Mouse (Mus musculus) neural tube, embryonic 14.5 days (tissue): ENCODE results near the gene Colq. TPM values are rescaled to one million over a fixed set of nuclear protein-coding genes. Genes with fewer than 3 reads are reported as not detected.
"Not testable (repeated sequence)": the region's sequence is repeated elsewhere in the genome, so short reads cannot be mapped to it uniquely, and the experiment has no call there.

ENCODE experiments used
- ATAC-seq: fragments of 200-750 bp; cut with Nextera tagmentation; 2 replicates; pipeline ENCODE4 v1.8.0; 2017; ENCODE audit warnings: low read depth, mild to moderate bottlenecking, moderate TSS enrichment, moderate library complexity
- H3K27ac ChIP-seq: fragments of 300-500 bp; sonication (generic); 2 replicates; pipeline ENCODE4 v1.5.1; 2014; ENCODE audit warnings: low read depth, mild to moderate bottlenecking, control low read depth, low read length, moderate library complexity, mixed read lengths
- H3K27me3 ChIP-seq: fragments of 300-500 bp; sonication (generic); 2 replicates; pipeline ENCODE4 v1.6.1; 2014; ENCODE audit warnings: low read length; ENCODE audit not compliant: control insufficient read depth, insufficient read depth
- H3K36me3 ChIP-seq: fragments of 300-500 bp; sonication (generic); 2 replicates; pipeline ENCODE4 v1.6.1; 2014; ENCODE audit warnings: low read length, mixed read lengths; ENCODE audit not compliant: control insufficient read depth, insufficient read depth
- H3K4me1 ChIP-seq: fragments of 300-500 bp; sonication (generic); 2 replicates; pipeline ENCODE4 v1.6.1; 2014; ENCODE audit warnings: low read length; ENCODE audit not compliant: control insufficient read depth, insufficient read depth
- H3K4me2 ChIP-seq: fragments of 300-500 bp; sonication (generic); 2 replicates; pipeline ENCODE4 v1.6.1; 2014; ENCODE audit warnings: mild to moderate bottlenecking, low read depth, low read length, control low read depth
- H3K4me3 ChIP-seq: fragments of 300-500 bp; sonication (generic); 2 replicates; pipeline ENCODE4 v1.5.1; 2014; ENCODE audit warnings: low read depth, low read length, control low read depth, mixed read lengths
- H3K9ac ChIP-seq: fragments of 300-500 bp; sonication (generic); replicated peaks from 2 replicates; pipeline ENCODE4 v1.6.1; 2014; ENCODE audit warnings: low read depth, mild to moderate bottlenecking, control low read depth, low read length, mixed read lengths
- H3K9me3 ChIP-seq: fragments of 300-500 bp; sonication (generic); 2 replicates; pipeline ENCODE4 v1.6.1; 2016; ENCODE audit warnings: low read length; ENCODE audit not compliant: control insufficient read depth
- WGBS: fragments of 180-500 bp; shearing (Covaris S2); extraction: QIAGEN DNeasy Blood & Tissue Kit; methylation state at CpG from one replicate; pipeline ENCODE4 v1.1.7; 2014; 5-methylcytosine and 5-hydroxymethylcytosine counted together
- polyA plus RNA-seq: library from polyadenylated mRNA; unstranded; fragments of >200 nt; fragmentation: Nextera tagmentation; extraction: Ambion mirVana; gene quantifications from 2 replicates; pipeline ENCODE4 v1.2.1, GENCODE M21; 2014

Colq gene
- polyA plus RNA-seq, 1 experiment from 2014 or later = 0.23 TPM

DNA sequence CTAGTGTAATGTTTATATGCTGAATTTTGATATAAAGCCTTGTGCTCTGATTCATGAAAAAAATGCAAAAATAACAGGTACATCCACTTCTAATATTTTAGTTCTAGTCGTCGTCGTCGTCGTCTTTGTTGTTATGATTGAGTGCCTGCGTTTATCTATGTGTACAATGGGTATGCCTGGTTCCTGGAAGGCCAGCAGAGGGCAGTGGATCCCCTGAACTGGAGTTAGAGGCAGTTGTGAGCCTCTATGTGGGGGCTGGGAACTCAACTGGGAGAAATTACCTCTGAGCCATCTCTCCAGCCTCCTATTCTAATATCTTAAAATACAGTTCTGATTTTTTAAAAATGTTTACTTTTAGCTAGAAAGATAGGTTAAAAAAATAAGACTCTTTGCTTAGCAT is 14.4 kb upstream of the Colq start:
- Histone ChIP-seq H3K27ac (no peak overlapping the region), H3K9me3 (no peaks in the 10 kb centered on the region), H3K9ac (no peak overlapping the region), H3K4me3 (no peak overlapping the region), H3K36me3 (no peaks in the 10 kb centered on the region), H3K27me3 (no peaks in the 10 kb centered on the region), H3K4me2 (no peak overlapping the region), H3K4me1 (no peaks in the 10 kb centered on the region)
- no peak for ATAC-seq
- 63% methylated on average over 6 of the region's 6 CpGs for WGBS

DNA sequence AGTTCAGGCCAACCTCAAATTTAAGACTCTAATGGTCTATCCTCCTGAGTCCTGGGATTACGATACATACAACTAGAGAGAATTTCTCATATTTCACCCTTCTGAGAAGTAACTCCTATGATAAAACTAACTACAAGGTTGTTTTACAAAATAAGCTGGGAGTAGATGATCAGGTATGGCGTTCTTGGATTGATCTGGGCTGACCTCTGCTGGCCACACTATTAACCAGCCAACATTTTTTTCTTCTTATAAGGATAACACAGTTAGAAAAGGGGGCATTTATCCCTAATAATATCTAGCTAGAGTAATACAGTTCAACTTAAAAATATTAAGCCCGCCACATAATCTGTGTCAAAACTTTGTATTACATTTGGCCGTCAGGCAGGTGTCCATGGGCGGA is 13.8 kb upstream of the Colq start:
- Histone ChIP-seq H3K4me2 (no peak overlapping the region), H3K9ac (no peak overlapping the region), H3K9me3 (no peaks in the 10 kb centered on the region), H3K4me1 (no peaks in the 10 kb centered on the region), H3K27ac (no peak overlapping the region), H3K36me3 (no peaks in the 10 kb centered on the region), H3K27me3 (no peaks in the 10 kb centered on the region), H3K4me3 (no peak overlapping the region)
- WGBS = 83% methylated on average over 5 of the region's 5 CpGs
- ATAC-seq = no peak

DNA sequence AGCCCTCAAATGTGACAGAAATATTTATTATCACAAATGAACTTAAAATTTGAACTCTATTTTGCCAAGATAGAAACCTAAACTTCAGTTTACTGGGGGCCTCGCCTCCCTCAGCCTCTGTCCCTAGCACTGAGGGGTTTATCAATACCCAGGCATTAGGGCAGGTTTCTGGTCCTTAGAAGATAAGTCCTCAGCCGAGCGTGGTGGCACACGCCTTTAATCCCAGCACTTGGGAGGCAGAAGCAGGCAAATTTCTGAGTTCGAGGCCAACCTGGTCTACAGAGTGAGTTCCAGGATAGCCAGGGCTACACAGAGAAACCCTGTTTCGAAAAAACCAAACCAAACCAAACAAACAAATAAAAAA is 11.5 kb upstream of the Colq start:
- H3K4me2 ChIP-seq, H3K4me3 ChIP-seq, H3K27ac ChIP-seq, H3K27me3 ChIP-seq, H3K9me3 ChIP-seq, H3K36me3 ChIP-seq, ATAC-seq, H3K9ac ChIP-seq, H3K4me1 ChIP-seq: not testable (repeated sequence)
- WGBS = 91% methylated on average over 6 of the region's 6 CpGs

DNA sequence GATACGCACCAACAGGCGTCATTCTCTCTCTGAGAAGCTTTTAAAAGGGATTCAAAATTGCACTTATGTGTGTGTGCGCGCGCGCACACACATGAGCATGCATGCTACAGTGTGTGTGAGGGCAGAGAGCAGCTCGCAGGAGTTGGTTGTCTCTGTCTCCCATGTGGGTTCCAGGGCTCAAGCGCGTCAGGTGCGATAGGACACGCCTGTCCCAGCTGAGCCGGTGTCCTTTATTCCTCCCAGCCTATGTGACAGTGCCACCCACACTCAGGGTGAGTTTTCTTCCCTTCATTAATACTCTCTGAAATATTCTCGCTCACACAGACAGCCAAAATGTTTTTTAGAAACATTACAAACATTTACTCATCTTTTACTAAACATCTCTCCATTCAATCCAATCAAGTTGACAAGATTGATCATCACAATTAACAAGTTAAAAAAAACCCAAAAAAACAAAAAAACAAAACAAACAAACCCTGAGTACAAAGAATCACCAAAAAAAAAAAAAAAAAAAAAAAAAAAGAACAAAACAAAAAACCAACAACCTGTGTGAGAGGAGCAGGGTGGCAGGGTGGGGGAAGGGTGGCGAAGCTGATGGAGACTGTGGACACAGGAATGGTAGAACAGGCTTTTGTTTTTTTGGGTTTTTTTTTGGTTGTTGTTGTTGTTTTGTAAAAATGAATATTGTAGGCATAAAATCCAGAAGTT is 10.9 kb upstream of the Colq start:
- Histone ChIP-seq H3K27me3 (no peaks in the 10 kb centered on the region), H3K27ac (no peak overlapping the region), H3K4me3 (no peak overlapping the region), H3K36me3 (no peaks in the 10 kb centered on the region), H3K4me1 (no peaks in the 10 kb centered on the region), H3K9ac (no peak overlapping the region), H3K4me2 (no peak overlapping the region), H3K9me3 (no peaks in the 10 kb centered on the region)
- 92% methylated on average over 14 of the region's 14 CpGs for WGBS
- no peak for ATAC-seq

DNA sequence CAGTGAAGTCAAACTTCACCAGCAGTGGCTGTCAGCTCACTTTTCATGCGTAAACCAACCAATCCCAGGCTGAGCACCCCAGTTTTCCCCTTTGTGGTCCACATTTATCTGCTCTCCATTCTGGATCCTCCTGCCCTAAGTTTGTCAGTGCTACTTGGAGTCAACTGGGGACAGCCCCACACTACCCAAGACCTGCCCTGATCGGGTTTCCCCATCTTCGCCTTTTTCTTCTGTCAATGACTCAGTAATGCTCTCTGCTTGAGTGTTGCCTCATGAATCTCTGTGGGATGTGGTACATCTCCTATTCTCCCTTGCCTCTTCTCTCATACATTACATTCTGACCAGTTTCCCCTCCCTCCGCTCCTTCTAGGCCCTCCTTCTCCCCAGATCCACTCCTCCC is 6.3 kb upstream of the Colq start:
- no peaks in the 10 kb centered on the region for H3K27me3 ChIP-seq
- no peaks in the 10 kb centered on the region for H3K9me3 ChIP-seq
- WGBS = 96% methylated on average over 4 of the region's 4 CpGs
- no peak overlapping the region for H3K4me3 ChIP-seq
- H3K27ac ChIP-seq = no peak overlapping the region
- no peaks in the 10 kb centered on the region for H3K36me3 ChIP-seq
- H3K4me2 ChIP-seq = no peak overlapping the region
- no peak overlapping the region for H3K9ac ChIP-seq
- ATAC-seq = no peak
- no peaks in the 10 kb centered on the region for H3K4me1 ChIP-seq

DNA sequence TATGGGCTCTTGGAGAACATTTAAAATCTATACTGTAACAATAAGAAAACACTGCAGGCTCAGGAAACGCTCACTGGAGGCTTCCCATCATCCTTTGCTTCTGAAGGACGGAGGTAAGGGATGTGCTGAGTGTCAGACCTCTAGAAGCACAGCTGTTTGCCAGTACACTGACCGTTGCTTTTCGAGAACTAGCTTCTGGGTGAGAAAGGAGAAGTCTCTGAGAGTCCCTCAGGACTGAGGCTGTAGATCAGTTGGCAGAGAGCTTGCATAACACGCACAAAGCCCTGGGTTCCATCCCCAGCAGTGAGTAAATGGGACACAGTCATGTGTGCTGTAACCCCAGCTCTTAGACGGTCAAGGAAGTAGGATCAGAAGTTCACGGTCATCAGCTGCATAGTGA is 5.3 kb upstream of the Colq start:
- WGBS = 86% methylated on average over 7 of the region's 7 CpGs
- no peaks in the 10 kb centered on the region for H3K27me3 ChIP-seq
- no peaks in the 10 kb centered on the region for H3K36me3 ChIP-seq
- no peak overlapping the region for H3K9ac ChIP-seq
- H3K27ac ChIP-seq = no peak overlapping the region
- ATAC-seq = no peak
- H3K4me2 ChIP-seq = no peak overlapping the region
- H3K9me3 ChIP-seq = no peaks in the 10 kb centered on the region
- no peaks in the 10 kb centered on the region for H3K4me1 ChIP-seq
- H3K4me3 ChIP-seq = no peak overlapping the region

DNA sequence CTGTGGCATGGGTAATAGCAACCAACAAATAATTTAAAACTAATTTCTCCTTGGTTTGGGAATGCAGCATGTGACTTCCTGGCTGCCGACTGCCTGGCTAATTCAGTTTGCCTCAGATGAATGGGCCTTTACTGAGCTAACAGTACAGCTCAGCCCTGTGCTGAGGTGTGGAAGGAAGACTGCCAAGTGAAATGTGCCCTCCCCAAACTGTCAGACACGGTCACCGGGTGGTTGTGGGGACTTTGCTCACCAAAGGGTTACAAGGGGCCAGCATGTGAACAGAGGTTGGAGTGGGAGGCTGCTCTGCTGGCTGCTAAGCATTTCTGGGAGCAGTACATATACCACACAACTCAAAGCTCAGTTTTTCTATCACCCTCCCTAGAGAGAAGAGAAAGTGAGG is 3.5 kb upstream of the Colq start:
- Histone ChIP-seq H3K9me3 (no peaks in the 10 kb centered on the region), H3K36me3 (no peaks in the 10 kb centered on the region), H3K4me2 (no peak overlapping the region), H3K9ac (no peak overlapping the region), H3K4me3 (no peak overlapping the region), H3K27ac (no peak overlapping the region), H3K4me1 (no peaks in the 10 kb centered on the region), H3K27me3 (no peaks in the 10 kb centered on the region)
- WGBS = 79% methylated on average over 3 of the region's 3 CpGs
- no peak for ATAC-seq

DNA sequence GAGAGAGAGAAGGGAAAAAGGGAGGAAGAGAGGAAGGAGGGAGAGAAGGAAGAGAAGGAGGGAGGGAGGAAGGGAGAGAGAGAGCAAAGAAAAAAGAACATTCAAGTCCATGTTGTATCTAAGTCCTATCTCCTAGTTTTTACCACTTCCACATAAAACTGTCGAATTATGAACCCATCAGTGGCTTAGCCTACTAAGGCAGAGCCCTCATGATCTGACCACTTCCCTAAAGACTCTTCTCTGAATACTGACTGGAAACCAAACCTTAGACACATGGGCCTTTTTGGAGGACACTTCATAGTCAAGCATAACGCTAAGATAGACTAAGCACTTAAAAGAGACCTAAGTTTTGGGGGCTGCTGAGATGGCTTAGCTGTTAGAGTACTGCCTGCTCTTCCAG is 1.9 kb upstream of the Colq start:
- H3K4me1 ChIP-seq = no peaks in the 10 kb centered on the region
- no peak for ATAC-seq
- H3K27ac ChIP-seq = no peak overlapping the region
- H3K4me2 ChIP-seq = no peak overlapping the region
- H3K9me3 ChIP-seq = no peaks in the 10 kb centered on the region
- H3K4me3 ChIP-seq = no peak overlapping the region
- 89% methylated on average over 2 of the region's 2 CpGs for WGBS
- no peaks in the 10 kb centered on the region for H3K36me3 ChIP-seq
- no peaks in the 10 kb centered on the region for H3K27me3 ChIP-seq
- no peak overlapping the region for H3K9ac ChIP-seq

DNA sequence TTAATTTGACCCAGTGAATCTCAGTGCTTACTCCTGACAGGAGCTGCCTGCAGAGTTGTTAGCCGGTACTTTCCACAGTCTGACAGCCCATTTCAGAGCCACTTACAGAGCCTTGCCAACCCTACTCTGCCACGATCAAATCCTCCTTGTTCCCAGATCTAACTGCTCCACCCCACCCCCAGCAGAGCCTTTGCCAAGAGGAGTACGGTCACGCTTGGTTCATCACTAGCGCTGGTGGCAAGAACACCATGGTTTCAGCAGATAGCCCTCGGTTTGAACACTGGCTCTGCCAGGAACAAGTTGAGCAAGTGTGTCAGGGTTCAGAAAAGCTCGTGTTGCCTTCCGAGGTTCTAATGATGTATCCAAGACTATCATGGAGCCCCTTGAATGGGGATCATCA is 4.7 kb downstream of the Colq start:
- H3K36me3 ChIP-seq = no peaks in the 10 kb centered on the region
- no peaks in the 10 kb centered on the region for H3K9me3 ChIP-seq
- H3K4me3 ChIP-seq = no peak overlapping the region
- 88% methylated on average over 8 of the region's 8 CpGs for WGBS
- H3K4me2 ChIP-seq = no peak overlapping the region
- no peaks in the 10 kb centered on the region for H3K4me1 ChIP-seq
- H3K27ac ChIP-seq = no peak overlapping the region
- H3K9ac ChIP-seq = no peak overlapping the region
- no peak for ATAC-seq
- H3K27me3 ChIP-seq = no peaks in the 10 kb centered on the region
